Mouse (Mus musculus) adrenal gland, postnatal 25 days (tissue): ENCODE measurements at regions not wholly inside any gene's neighbourhood (a gene's known extent, or its start where the extent isn't known, plus 50 kb on each side); places are given as distances from the start of the nearest gene placed in this dataset.

Experiments used
- DNase-seq: peaks from one replicate; pipeline ENCODE4 v3.0.0; 2021; ENCODE audit warnings: mixed read lengths

DNA sequence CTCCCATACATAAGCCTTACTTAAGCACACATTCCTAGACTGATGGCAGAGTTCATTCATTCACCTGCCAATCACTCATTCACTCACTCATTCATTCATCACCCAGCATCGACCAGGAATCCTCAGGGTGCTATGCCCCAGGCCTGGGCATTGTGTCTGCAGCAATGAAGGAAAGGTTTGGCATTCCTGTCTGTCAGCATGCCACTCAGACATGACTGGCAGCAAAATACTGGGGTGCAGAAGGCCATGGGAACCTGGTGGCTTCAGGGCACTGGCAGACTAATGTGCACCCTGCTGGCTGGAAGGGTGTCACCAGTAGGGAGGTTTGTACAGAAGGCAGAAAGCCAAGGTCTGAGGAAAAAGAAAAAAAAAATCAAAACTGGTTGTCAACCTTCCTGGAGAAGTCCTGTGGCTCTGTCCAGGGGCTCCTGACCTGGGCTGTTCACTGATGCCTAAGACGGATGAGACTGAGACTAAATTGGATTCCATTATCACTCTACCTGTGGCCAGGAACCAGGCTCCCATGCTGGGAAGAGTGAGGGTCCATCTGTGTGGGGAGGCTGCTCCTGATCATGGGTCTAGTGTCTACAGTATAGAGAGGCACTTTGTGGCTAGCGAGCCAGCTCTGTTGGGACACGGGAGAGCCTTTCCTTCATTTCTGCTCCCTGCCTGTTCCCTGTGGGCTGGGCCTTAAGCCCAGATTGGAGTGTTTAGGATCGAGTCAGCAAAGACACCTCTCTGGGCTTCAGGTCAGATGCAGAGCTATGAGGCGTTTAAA is 104.1 kb downstream of the Cstad start:
- DNase-seq: no peak

DNA sequence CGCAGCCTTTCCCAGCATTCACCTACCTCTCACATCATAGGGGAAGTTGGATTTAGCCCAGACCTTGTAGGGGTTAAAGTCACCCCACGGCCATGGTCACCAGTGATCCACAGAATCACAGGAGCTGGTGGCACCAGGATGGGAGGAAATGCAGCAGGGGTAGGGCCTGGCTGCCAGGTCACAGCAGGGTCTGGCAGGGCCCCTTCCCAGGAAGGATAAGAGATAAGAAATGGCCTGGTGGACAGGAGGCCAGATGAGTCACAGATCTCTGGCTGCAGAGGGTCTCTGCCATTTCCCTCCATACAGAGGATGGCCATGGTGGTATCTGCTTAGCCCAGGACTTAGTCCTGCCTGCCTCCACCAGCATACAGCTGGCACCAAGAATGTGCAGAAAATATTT is 103.0 kb downstream of the Cstad start:
- DNase-seq: no peak

DNA sequence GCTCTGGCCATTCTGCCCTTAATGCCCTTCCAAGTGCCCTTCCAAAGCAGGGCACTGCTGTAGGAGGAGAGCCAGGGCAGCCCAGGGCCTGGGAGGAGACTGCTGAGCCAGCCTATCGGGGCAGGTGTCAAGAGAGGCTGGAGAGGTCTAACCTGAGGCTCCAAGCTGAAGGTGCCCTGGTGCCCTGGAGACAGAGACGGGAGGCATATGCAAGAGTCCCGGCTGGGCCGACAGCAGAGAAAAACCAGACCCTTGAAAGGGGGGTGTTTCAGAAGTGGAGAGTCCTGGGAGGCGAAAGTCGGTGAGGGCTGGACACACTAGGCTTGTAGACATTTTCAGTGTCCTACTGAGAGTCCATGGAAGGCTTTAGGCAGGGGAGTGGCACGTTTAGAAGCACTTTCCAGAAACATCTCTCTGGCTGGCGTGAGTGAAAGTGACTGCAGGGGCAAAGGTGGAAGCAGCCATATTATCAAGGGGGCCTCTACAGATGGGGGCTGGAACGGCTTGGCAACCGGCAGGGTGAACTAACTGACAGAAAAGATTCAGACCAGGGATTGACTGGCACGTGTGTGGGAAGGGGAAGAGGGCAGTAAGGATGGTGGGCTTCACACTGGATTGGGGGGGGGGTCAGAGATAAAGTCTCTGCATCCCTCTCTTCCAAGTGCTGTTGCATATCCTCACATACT is 101.1 kb downstream of the Cstad start:
- DNase-seq: no peak

DNA sequence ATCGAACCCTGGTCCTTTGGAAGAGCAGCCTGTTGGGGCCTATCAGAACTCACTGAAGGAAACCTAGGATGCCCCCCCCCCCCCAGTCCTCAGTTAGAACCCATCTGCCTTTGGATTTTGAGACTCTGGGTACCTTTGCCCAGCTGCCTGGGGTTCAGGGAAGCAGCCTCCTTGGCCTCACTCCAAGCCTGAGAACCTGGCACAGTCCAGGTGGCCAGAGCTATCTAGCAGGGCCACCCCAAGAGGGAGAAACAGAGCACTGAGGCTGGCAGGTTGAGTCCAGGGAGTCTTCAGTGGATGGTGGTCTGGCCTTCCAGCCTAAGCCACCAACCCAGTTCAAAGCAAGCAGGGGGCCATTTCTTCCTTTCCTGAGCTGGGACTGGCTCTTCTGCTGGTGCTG is 100.2 kb downstream of the Cstad start:
- DNase-seq: no peak

DNA sequence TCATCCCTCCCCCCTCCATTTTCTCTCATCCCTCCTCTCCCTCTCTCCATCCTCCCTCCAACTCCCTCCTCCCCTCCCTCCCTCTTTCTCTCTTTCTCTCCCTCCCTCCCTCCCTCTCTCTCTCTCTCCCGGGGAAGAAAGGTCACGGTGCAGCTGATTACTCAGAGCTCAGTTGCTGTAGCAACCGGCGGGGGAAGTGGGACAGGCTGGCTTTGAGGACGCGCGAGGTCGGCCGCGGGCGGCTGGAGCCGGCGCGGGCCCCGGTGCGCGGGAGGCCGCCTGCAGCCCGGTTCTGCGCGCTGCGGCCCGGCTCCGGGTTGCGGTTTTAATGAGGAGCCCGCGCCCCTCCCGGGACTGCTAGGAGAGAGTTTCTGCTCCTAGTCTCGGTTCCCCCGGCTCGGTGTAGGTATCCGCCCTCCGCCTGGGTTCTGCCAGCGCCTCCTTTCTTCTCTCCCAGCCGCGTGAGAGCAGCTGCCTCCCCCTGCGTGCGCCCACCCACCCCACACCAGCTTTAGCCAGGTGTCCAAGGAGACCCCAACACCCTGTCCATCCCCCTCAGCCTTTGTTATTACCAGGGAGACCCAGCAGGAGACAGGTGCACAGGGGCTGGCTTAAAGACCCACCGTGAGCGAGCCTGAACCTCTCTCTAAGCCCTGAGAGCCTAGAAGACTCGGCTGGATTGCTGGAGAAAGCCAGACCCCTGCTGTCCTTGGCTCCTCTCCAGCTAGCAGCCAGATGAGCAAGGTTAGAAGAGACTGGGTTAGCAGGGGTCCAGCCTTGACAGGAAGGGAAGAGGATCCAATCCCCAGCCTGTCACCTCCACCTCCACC is 98.6 kb downstream of the Cstad start:
- DNase-seq: peak; percentile 87

DNA sequence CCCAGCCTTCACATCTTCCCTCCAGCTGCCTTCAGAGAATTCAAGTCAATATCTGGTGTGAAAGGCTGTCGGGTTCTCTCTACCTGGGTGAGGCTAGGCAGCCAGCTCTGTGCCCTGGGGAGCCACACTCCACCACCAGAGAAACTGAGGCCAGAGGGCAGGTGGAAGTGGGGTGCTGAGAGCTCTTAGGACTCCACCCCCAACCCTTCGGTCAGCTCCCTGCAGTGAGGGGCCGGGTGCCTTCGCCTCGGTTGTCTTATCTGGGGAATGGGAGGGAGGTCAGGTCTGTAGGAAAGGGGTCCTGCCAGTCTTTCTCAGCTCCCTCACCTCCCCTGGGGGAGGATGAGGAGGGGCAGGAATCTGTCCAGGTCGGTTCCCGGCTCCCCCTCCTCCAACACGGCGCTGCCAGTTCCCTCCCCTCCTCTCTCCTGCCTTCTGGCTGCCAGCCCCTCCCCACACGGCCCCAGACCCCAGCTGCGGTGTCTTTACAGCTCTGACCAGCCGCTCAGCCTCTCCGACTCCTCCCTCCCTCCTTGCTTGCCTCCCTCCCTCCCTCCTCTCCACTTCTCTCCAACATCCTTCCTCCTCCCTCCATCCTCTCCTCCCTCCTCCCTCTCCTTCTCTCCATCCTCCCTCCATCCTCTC is 97.8 kb downstream of the Cstad start:
- peak; percentile 56 for DNase-seq

DNA sequence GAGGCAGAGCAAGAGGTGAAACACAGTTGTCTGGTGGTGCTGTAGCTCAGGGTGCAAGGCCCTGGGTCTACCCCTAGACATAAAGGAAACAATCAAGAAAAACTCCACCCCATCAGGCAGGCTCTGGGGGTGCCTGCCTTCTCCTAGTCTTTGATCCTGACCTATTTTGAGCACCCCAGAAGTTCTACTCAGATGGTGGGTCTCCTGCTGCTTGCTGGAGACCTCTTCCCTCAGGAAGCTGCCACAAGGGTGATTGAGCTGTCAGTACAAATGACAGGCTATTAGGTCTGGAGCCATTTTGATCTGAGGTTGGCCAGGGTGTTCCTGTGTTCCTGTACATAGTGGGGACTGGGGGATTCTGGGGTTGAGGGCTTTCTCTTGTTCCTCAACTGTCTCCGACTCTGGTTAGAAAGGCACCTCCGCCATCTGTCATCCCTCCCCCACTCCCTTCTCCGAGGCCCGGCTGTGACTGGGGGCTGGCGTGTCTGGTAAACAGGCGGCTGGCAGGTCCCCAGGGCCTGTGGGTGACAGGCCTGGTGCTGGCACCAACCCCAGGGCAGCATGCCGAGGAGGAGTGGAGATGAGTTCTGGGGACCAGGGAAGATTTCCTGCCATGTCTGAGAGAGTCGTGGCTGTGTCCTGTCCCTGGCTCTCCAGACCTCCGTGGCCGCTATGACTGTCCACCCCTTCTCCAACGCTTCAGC is 97.2 kb downstream of the Cstad start:
- peak; percentile 97 for DNase-seq

DNA sequence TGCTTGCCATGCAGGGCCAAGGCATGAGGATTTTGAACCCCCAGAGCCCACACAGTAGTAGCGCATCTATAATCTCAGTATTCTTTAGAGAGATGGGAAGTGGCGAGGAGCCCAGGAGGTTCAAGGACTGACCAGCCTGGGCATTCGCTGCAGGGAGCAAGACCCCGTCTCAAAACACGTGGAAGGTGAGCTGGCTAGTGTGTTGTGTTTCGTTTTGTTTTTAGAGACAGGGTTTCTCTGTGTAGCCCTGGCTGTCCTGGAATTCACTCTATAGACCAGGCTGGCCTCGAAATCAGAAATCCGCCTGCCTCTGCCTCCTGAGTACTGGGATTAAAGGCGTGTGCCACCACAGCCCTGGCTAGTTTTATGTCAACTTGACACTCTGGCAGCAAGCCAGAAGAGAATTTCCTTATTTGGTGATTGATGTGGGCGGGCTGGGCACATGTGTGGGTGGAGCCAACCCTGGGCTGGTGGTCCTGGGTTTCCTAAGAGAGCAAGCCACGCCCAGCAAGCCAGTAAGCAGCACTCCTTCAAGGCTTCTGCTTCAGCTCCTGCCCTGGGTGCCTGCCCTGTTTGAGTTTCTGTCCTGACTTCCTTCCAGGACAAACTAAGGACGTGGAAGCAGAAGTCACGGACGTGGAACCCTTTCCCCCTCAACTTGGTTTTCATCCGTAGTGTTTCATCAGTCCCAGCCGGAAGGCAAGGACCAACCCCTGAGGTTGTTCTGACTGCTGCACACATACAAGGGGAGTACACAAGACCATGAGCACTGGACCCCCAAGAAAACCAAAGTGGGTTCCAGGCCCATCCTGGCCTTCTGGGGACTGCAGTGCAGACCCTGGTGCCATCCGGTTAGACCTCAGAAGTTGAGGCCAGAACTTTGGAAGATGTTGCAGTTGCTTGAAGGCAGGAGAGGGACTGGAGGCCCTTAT is 96.4 kb downstream of the Cstad start:
- DNase-seq: no peak

DNA sequence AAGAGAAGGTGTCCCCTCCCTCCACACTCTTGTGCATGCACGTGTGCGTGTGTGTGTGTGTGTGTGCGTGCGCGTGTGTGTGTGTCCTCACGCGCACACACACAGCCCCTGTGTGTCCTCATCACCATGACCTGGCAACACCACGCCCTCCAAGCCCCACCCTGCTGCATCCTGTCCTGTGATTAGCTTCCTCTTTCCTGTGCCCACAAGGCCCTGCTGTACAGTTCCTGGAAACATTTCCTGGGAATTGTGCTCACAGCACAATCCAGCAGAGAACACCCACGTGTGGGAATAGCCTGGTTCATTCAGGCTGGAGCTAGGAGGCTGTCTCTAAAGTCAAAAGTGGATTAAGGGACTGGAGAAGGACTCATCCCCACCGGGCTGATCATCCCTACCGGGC is 95.5 kb downstream of the Cstad start:
- no peak for DNase-seq

DNA sequence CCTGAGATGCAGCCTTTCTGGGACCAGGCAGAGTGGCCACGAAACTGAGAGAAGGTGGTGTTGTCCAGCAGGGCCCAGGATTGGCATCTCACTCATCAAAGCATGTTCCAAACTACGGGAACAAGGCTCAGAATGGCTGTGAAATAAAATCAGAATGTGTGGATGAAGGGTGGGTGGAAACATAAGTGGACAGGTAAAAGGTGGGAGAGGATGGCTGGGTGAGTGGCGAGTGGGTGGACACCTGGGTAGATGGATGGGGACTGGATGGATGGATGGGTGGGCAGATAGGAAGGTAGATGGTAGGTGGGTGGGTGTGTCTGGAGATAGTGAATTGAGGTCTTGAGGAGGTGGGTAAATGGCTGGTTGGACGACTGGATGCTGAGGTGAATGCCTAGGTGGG is 93.6 kb downstream of the Cstad start:
- DNase-seq: no peak

DNA sequence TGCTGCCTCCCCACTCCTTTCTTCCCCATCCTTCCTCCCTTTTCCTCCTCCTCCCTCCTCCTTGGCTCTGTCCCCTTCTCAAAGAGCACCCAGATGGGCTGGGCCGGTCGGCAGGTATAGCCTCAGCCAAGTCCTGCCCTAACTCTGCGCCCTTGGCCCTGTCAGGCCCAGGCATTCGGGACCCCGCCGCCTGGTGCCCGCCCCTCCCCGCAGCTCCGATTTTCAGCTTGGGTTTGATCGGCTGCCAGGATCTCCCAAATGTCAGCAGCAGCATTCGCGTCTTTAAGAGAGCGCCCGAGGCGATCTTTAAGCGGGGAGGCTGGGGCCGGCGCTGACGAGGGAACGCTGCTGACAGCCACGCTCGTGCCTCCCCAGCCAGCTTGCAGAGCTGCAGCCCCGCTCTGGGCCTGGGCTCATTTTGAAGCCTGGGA is 92.3 kb downstream of the Cstad start:
- DNase-seq: peak; percentile 74

DNA sequence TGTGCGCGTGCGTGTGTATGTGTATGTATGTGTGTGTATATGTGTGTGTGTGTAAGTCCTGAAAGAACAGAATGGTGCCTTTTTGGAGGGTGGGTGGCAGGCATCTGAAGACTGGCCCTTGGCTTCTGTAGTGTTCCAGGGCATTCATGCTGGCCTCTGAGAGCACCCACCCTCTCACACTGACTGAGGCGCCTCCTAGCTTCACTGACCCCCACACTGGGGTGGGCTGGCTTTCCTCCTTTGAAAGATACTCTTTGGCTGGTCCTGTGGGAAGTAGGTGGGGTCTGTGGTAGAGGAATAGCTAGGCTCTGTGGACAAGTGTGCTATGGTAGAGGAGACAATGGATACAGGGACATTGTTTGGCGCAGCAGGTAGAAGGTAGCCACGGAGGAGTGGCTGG is 91.5 kb downstream of the Cstad start:
- DNase-seq: no peak

DNA sequence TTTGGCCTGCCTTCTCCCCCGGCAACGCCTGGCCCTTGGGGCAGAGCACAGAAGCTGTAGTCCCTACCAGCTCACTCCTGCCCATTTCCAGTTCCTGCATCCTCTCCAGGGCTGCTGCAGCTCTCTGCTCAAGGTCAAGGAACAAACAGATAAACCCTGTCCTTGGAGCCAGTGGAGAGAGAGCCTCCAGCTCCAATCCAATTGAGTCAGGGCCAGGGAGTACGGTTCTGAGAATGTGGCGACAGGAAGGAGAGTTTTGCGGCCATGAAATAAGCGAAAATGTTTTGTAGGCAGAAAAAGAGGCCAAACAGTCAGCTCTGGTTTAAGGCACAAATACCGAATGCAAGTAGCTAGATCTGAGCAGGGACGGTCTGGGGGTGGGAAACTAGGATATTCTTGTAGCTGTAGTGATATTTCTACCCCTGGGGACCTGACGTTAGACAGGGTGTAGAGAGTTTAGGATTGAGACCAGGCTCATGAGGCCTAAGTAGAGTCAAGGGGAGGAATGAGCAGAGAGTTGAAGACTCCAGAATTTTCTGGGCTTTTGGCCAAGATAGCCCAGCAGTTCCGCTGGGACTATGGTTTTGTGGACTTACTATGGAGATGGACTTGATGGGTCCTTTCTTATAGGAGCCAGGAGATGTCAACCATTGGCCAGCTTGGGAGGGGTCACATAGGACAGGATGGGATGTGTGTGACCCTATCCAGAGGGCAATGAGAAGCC is 90.5 kb downstream of the Cstad start:
- DNase-seq: peak; percentile 33

DNA sequence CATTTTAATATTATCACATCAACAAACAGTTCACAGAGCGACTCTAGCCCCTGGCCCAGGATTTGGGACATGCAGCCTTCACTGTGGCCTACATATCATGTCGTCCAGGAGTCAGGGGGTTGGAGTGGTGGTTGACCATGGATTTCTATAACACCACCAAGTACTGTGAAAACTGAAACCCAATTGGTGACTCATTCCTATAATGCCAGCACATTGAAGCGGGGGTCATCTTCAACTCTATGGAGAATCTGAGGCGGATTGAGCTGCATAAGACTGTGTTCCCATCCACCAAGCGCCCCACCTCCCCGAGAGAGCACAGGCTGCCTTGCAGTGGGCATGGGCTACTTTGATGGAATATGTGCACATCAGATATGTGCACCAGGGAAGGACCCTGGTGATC is 89.6 kb downstream of the Cstad start:
- DNase-seq: no peak

DNA sequence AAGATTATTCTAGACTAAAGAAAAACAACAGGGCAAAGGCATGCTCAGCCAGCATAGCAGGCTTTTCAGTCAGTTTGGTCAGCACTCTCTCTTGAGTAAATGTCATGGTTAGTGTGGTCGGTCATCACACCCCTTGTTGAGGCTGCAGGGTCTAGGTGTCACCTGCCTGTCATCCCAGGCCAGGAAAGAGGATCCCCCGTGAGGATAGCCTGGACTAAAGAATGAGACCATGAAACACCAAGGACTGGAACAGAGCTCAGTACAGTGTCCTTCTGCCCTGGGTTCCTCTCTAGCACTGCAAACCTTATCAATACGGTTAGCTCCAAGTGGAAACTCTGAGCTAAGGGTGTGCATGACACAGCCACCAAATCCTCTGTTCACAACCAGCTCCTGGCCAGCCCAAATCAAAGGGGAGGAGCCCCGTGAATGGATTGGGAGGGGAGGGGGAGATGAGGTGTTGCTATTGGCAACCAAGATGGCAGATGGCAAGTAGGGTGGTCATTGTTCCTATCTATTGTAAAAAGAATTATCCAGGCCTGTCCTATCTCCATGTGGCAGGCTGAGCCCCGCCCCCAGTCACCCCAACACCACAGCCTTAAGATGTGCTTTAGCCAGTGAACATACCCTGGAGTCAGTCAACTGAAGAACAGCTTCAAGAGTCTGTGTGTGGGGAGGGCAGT is 87.4 kb downstream of the Cstad start:
- no peak for DNase-seq

DNA sequence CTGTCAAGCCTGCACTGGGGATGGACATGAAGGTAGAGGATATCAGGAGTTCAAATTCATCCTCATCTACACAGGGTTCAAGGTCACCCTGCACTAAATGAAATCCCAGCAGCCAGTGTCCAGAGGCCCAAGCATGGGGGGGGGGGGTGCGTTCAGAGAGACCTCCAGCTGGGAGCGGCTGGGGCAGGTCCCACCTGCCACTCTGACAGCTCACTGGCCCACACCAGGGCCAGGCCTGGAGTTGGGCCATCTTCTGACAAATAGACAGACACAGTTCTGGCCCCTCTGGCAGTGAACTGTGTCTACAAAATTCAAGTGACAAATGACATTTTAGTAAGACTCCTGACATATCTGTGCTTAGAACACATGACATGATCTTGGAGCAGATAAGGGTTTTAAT is 86.8 kb downstream of the Cstad start:
- DNase-seq: no peak

DNA sequence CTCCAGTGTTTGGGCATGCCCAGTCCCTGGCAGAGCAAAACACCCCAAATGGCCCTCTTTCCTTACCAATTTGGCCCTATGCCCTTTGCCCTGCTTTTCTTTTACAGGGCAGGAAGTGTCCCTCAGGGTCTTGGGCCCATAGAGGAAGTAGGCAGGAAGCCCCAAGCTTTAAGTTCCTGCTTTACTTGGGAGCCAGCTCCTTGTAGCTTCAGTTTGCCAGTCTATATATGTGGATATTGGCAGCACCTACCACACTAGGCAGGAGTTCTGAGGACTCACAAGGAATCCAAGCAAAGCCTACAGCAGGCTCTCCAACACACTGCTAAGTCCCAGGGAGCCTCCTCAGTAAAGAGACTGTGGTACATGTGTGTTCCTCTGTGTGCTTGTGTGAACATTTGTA is 84.2 kb downstream of the Cstad start:
- no peak for DNase-seq

DNA sequence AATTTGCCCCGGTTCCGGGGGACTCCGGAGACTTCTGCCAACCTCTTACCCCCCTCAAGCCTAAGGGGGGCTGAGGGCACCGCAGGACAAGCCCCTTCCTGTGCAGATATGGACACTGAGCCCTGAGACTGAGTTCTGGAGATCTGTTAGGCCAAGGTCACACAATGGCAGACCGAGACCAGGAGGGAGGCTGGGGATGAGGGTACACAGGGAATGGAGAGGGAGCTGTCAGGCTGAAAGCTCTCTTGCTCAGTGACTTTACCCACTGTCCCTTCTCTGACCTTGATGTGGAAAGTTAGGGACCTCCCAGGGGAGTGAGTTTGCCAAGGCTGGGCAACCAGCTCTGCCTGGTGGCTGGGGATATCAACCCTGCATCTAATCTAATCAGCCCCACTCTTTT is 82.7 kb downstream of the Cstad start:
- no peak for DNase-seq

DNA sequence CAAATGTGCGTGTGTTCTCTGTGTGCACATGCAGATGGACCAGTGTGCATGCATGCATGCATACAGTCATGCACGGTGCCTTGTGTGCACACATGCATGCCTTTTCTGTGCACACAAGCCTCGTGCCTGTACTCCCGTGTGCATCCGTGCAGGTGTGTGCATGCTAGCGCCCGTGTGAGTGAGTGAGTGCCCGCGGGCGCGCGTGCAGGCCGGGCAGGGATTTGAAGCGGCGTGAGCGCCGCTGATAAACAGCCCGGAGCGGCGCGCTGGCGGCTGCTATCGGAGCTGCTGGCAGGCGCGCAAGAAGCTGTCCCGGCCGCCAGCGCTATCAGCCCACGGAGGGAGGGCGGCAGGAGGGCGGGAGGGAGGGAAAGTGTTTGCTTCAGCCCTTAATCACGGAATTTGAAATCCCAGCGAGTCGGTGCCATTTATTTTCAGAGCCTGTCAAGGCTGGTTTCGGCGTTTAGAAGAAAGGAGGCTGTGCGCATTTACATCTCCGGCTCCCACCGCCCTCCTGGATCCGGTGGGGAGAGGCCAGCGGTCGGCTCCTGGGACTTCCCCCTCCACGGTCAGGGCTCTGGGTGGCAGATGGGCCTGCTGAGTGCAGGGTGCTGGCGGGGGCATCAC is 82.1 kb downstream of the Cstad start:
- DNase-seq: peak; percentile 79
